Mouse (Mus musculus) hindbrain, postnatal 0 days (tissue): ENCODE results near the gene Gas1. TPM values are rescaled to one million over a fixed set of nuclear protein-coding genes. Genes with fewer than 3 reads are reported as not detected.

ENCODE experiments used
- ATAC-seq: fragments of 200-750 bp; cut with Nextera tagmentation; 2 replicates; pipeline ENCODE4 v1.8.0; 2017; ENCODE audit warnings: mild to moderate bottlenecking, moderate TSS enrichment, moderate library complexity
- DNase-seq: peaks from one replicate; pipeline ENCODE4 v3.0.0-alpha.2; 2015; ENCODE audit warnings: low spot score
- H3K27ac ChIP-seq: fragments of 300-500 bp; sonication (generic); 2 replicates; pipeline ENCODE4 v1.5.1; 2014; ENCODE audit warnings: mild to moderate bottlenecking
- H3K27me3 ChIP-seq: fragments of 300-500 bp; sonication (generic); 2 replicates; pipeline ENCODE4 v1.6.1; 2014; ENCODE audit warnings: low read length, mixed read lengths; ENCODE audit not compliant: insufficient read depth
- H3K36me3 ChIP-seq: fragments of 300-500 bp; sonication (generic); 2 replicates; pipeline ENCODE4 v1.6.1; 2014; ENCODE audit warnings: low read length, mixed read lengths; ENCODE audit not compliant: insufficient read depth
- H3K4me1 ChIP-seq: fragments of 300-500 bp; sonication (generic); 2 replicates; pipeline ENCODE4 v1.6.1; 2014; ENCODE audit warnings: antibody characterized with exemption, low read length, mixed read lengths; ENCODE audit not compliant: insufficient read depth
- H3K4me2 ChIP-seq: fragments of 300-500 bp; sonication (generic); 2 replicates; pipeline ENCODE4 v1.6.1; 2014; ENCODE audit warnings: low read depth, mild to moderate bottlenecking, low read length, moderate library complexity, mixed read lengths
- H3K4me3 ChIP-seq: fragments of 300-500 bp; sonication (generic); 2 replicates; pipeline ENCODE4 v1.5.1; 2014; ENCODE audit warnings: low read length
- H3K9ac ChIP-seq: fragments of 300-500 bp; sonication (generic); replicated peaks from 2 replicates; pipeline ENCODE4 v1.6.1; 2014; ENCODE audit warnings: mild to moderate bottlenecking, low read length, moderate library complexity, mixed read lengths
- H3K9me3 ChIP-seq: fragments of 300-500 bp; sonication (generic); 2 replicates; pipeline ENCODE4 v1.6.1; 2016; ENCODE audit warnings: low read length, mixed read lengths
- CTCF ChIP-seq: IDR thresholded peaks from 2 replicates; pipeline ENCODE4 v1.5.1; 2016; ENCODE audit warnings: antibody characterized with exemption, control low read depth, low read depth
- WGBS: fragments of 180-500 bp; shearing (Covaris S2); extraction: QIAGEN DNeasy Blood & Tissue Kit; methylation state at CpG from one replicate; pipeline ENCODE4 v1.1.7; 2014; 5-methylcytosine and 5-hydroxymethylcytosine counted together
- polyA plus RNA-seq: library from polyadenylated mRNA; unstranded; fragments of >200 nt; fragmentation: Nextera tagmentation; extraction: Ambion mirVana; gene quantifications from 2 replicates; pipeline ENCODE4 v1.2.1, GENCODE M21; 2015
- total RNA-seq: library from RNA; depleted of rRNA; stranded (reverse); fragments of >200 nt; gene quantifications from 2 replicates; pipeline ENCODE4 v1.2.3, GENCODE M21; 2014

The Gas1 gene
- total and polyA plus RNA-seq, 2 experiments from 2014 or later = 17.3 to 60.3 TPM

GRCm38 (mm10) chr13:60136962-60137361, 40.2 kb downstream of the Gas1 start:
- ATAC-seq (no peak), DNase-seq (no peak)
- no peak overlapping the region for H3K4me2 ChIP-seq
- no peaks in the 10 kb centered on the region for H3K4me1 ChIP-seq
- no peaks in the 10 kb centered on the region for H3K9me3 ChIP-seq
- H3K4me3 ChIP-seq = no peak overlapping the region
- H3K27me3 ChIP-seq = no peaks in the 10 kb centered on the region
- no peak overlapping the region for H3K27ac ChIP-seq
- 98% methylated on average over 4 of the region's 4 CpGs for WGBS
- TF ChIP-seq CTCF = no peak
- H3K9ac ChIP-seq = no peak overlapping the region
- no peaks in the 10 kb centered on the region for H3K36me3 ChIP-seq

DNA sequence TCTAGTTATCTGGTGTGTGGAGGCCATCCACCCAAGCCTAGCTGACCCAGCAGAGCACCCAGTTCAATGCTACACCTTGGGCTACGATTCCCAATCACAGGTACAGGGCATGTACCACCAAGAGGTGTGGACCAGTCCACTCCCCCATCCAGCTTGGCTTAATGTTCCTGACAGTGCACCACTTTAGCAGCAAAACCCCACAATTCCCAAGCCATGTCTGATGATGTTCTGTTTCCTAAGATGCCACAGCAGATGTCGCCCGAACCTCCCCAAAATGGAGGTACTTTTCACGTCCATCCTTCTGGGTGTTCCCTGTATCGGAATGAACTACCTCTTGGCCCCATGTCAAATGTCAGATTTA, 42.7 kb downstream of the Gas1 start:
- no peak for ATAC-seq
- H3K27me3 ChIP-seq = no peaks in the 10 kb centered on the region
- H3K9ac ChIP-seq = no peak overlapping the region
- DNase-seq = no peak
- 92% methylated on average over 5 of the region's 5 CpGs for WGBS
- TF ChIP-seq CTCF = no peak
- no peaks in the 10 kb centered on the region for H3K9me3 ChIP-seq
- no peak overlapping the region for H3K27ac ChIP-seq
- no peaks in the 10 kb centered on the region for H3K36me3 ChIP-seq
- no peak overlapping the region for H3K4me2 ChIP-seq
- H3K4me3 ChIP-seq = no peak overlapping the region
- H3K4me1 ChIP-seq = no peaks in the 10 kb centered on the region

DNA sequence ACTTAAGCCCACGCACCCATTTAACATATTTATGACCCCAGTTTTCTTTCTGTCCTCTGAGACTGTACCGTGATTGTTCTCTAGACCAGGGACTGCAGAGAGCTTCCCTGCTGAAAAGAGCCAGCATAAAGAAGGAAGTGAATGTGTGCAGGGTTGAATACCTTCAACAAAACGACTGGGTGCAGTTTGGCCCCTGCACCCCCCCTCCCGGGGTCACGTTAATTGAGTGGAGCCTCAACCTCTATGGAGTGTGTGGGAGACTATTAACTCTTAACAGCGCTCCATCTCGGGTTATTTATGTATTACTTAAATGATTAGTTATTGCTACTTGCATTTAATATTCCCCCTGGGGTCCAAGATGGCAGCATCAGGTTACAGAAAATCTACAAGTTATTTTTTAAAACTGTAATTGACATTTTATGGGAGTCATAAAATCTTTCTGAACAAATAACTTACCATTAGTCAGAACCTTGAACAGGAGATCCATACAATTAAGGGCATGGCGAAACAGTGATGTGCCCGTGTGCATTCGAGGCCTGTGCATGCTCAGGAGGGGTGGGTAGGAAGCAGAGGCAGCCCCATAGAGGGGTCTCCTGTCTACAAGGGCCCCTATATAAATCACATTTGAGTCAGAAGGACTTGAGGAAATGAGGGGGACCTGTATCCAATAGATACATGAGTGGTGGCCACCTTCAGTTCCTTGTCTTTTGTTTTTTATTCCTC, 43.3 kb downstream of the Gas1 start:
- H3K9me3 ChIP-seq = no peaks in the 10 kb centered on the region
- WGBS = 38% methylated on average over 10 of the region's 10 CpGs
- DNase-seq (no peak), ATAC-seq (no peak)
- TF ChIP-seq CTCF = no peak
- no peaks in the 10 kb centered on the region for H3K36me3 ChIP-seq
- no peaks in the 10 kb centered on the region for H3K27me3 ChIP-seq
- no peaks in the 10 kb centered on the region for H3K4me1 ChIP-seq
- H3K27ac ChIP-seq = no peak overlapping the region
- no peak overlapping the region for H3K4me3 ChIP-seq
- H3K9ac ChIP-seq = no peak overlapping the region
- no peak overlapping the region for H3K4me2 ChIP-seq

GRCm38 (mm10) chr13:60131771-60132170, 45.4 kb downstream of the Gas1 start:
- no peak overlapping the region for H3K9ac ChIP-seq
- ATAC-seq (no peak), DNase-seq (no peak)
- no peaks in the 10 kb centered on the region; the same call in 1 of the 2 replicates for H3K4me1 ChIP-seq
- H3K27ac ChIP-seq = no peak overlapping the region
- no peaks in the 10 kb centered on the region for H3K36me3 ChIP-seq
- WGBS = 50% methylated on average over 13 of the region's 13 CpGs
- H3K9me3 ChIP-seq = no peaks in the 10 kb centered on the region
- H3K27me3 ChIP-seq = no peaks in the 10 kb centered on the region
- no peak overlapping the region for H3K4me3 ChIP-seq
- no peak overlapping the region for H3K4me2 ChIP-seq
- TF ChIP-seq CTCF = no peak

DNA sequence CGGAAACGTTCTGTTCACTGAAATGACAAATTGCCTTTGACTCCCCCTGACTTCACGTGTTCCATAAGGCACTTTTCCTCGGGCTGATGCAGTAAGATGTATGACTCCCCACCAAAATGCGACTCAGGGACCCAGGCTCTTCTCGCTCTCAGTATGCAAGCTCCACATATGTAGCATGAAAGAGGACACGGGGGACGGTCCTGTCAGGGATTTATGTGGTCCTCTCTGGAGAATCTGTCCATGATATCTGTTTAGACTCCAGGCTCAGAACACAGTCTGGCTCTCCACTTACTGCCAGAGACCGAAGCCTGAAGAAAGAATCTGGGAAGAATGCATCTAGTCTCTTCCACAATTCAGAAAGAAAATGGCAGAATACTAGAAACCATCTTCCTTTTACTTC, 47.6 kb downstream of the Gas1 start:
- ATAC-seq (no peak), DNase-seq (no peak)
- Histone ChIP-seq H3K27ac (no peak overlapping the region), H3K27me3 (no peaks in the 10 kb centered on the region), H3K4me1 (peaks cover 5% of the 10 kb centered on the region; the same call in 1 of the 2 replicates), H3K4me2 (no peak overlapping the region), H3K36me3 (no peaks in the 10 kb centered on the region), H3K9me3 (no peaks in the 10 kb centered on the region), H3K4me3 (no peak overlapping the region), H3K9ac (no peak overlapping the region)
- TF ChIP-seq CTCF = no peak
- WGBS = 62% methylated on average over 9 of the region's 9 CpGs

- DNase-seq = no peak
- no peaks in the 10 kb centered on the region for H3K36me3 ChIP-seq
- H3K4me3 ChIP-seq = no peak overlapping the region
- H3K9me3 ChIP-seq = no peaks in the 10 kb centered on the region
- 34% methylated on average over 19 of the region's 19 CpGs for WGBS
- peaks cover 12% of the 10 kb centered on the region for H3K4me1 ChIP-seq
- no peaks in the 10 kb centered on the region for H3K27me3 ChIP-seq
- ATAC-seq = no peak
- H3K27ac ChIP-seq = no peak overlapping the region
- no peak for TF ChIP-seq CTCF
- H3K4me2 ChIP-seq = peak overlapping the region; percentile 41
- H3K9ac ChIP-seq = no peak overlapping the region
Observed at GRCm38 (mm10) chr13:60126338-60126737, 50.8 kb downstream of the Gas1 start.

GRCm38 (mm10) chr13:60125501-60126305, 51.5 kb downstream of the Gas1 start:
- 10% methylated on average over 13 of the region's 13 CpGs for WGBS
- no peak overlapping the region for H3K27ac ChIP-seq
- no peak for ATAC-seq

More at GRCm38 (mm10) chr13:60125501-60126305, 51.5 kb downstream of the Gas1 start:
- peak; percentile 46 for DNase-seq
- Histone ChIP-seq H3K9ac (no peak overlapping the region), H3K27me3 (no peaks in the 10 kb centered on the region), H3K4me1 (peaks cover 12% of the 10 kb centered on the region), H3K4me3 (no peak overlapping the region), H3K4me2 (peak overlapping the region; percentile 41), H3K36me3 (no peaks in the 10 kb centered on the region), H3K9me3 (no peaks in the 10 kb centered on the region)
- TF ChIP-seq CTCF = no peak
